Comparison of ENCODE assay signal across 19 mouse cellular contexts in genomic region chr3:121407417-121407816, GRCm38 (mm10).
"Had no signal": no experiment of that assay in that cellular context is flagged by ENCODE, and none has a peak within 500 bp of the region (broad histone marks: within the 10 kb centered on the region; RNA-seq: fewer than 3 reads in every experiment).

No protein-coding gene starts in this region.

- H3K4me3 ChIP-seq: layer of hippocampus, adult 2 months; limb, embryonic 12.5 days; lung, embryonic 15.5 days; midbrain, embryonic 15.5 days; neural tube, embryonic 13.5 days; stomach, embryonic 15.5 days had no signal

- H3K36me3 ChIP-seq: limb, embryonic 12.5 days; lung, embryonic 15.5 days; midbrain, embryonic 15.5 days; neural tube, embryonic 13.5 days; stomach, embryonic 15.5 days had no signal

- ATAC-seq: intestine, embryonic 16.5 days; liver, postnatal 0 days; midbrain, embryonic 15.5 days had no signal

- H3K9me3 ChIP-seq: limb, embryonic 12.5 days; lung, embryonic 15.5 days; midbrain, embryonic 15.5 days; neural tube, embryonic 13.5 days; stomach, embryonic 15.5 days had no signal

- H3K4me1 ChIP-seq: neural tube, embryonic 13.5 days had no signal

- H3K27me3 ChIP-seq: limb, embryonic 12.5 days; lung, embryonic 15.5 days; midbrain, embryonic 15.5 days; neural tube, embryonic 13.5 days; stomach, embryonic 15.5 days had no signal

- DNase-seq: kidney, adult 2 months; kidney, postnatal 25 days; layer of hippocampus, adult 9-11 months; liver, postnatal 0 days; lung, postnatal 14 days; retina, postnatal 1 day; right cerebral cortex, postnatal 25 days; spleen, adult 18-20 months; thymus, postnatal 25 days had no signal

- H3K9ac ChIP-seq: limb, embryonic 12.5 days; liver, embryonic 14.5 days; liver, postnatal 0 days; lung, embryonic 15.5 days; midbrain, embryonic 15.5 days; neural tube, embryonic 13.5 days; stomach, embryonic 15.5 days had no signal

- H3K4me2 ChIP-seq: limb, embryonic 12.5 days; lung, embryonic 15.5 days; midbrain, embryonic 11.5 days; midbrain, embryonic 15.5 days; neural tube, embryonic 13.5 days; stomach, embryonic 15.5 days had no signal

- H3K27ac ChIP-seq: kidney, postnatal 0 days; layer of hippocampus, adult 2 months; limb, embryonic 12.5 days; liver, embryonic 14.5 days; lung, embryonic 15.5 days; midbrain, embryonic 15.5 days; neural tube, embryonic 13.5 days; stomach, embryonic 15.5 days had no signal
